Mouse (Mus musculus): Measurements from ENCODE around the gene Adamts17.

Adamts17 gene

GRCm38 (mm10) chr7:66933251-66933650 lies 93.7 kb downstream of the Adamts17 start:
- DNase-seq (ENCODE audit: low spot score), result no peak

GRCm38 (mm10) chr7:66934062-66934461 lies 94.5 kb downstream of the Adamts17 start:
- DNase-seq (ENCODE audit: low spot score), result no peak

GRCm38 (mm10) chr7:66935041-66935440 lies 95.5 kb downstream of the Adamts17 start:
- no peak for DNase-seq (ENCODE audit: low spot score)

GRCm38 (mm10) chr7:66936042-66936755 lies 96.7 kb downstream of the Adamts17 start:
- DNase-seq (ENCODE audit: low spot score), result no peak

- no peak for DNase-seq (ENCODE audit: low spot score)
These were observed 97.4 kb downstream of the Adamts17 start for GRCm38 (mm10) chr7:66936911-66937310.

- DNase-seq (ENCODE audit: low spot score), result no peak
These were observed 99.7 kb downstream of the Adamts17 start for GRCm38 (mm10) chr7:66938988-66939783.

- no peak for DNase-seq (ENCODE audit: low spot score)
These were observed 101.2 kb downstream of the Adamts17 start for GRCm38 (mm10) chr7:66940761-66941160.

GRCm38 (mm10) chr7:66949006-66949405 lies 109.5 kb downstream of the Adamts17 start:
- no peak for DNase-seq (ENCODE audit: low spot score)

GRCm38 (mm10) chr7:66952921-66953320 lies 113.4 kb downstream of the Adamts17 start:
- DNase-seq (ENCODE audit: low spot score), result no peak

GRCm38 (mm10) chr7:66954073-66954472 lies 114.5 kb downstream of the Adamts17 start:
- DNase-seq (ENCODE audit: low spot score), result no peak

GRCm38 (mm10) chr7:66954723-66955122 lies 115.2 kb downstream of the Adamts17 start:
- no peak for DNase-seq (ENCODE audit: low spot score)

GRCm38 (mm10) chr7:66955455-66955919 lies 116.0 kb downstream of the Adamts17 start:
- DNase-seq (ENCODE audit: low spot score), result no peak

- no peak for DNase-seq (ENCODE audit: low spot score)
These were observed 116.4 kb downstream of the Adamts17 start for GRCm38 (mm10) chr7:66955978-66956377.

GRCm38 (mm10) chr7:66957764-66958163 lies 118.2 kb downstream of the Adamts17 start:
- DNase-seq (ENCODE audit: low spot score), result no peak

GRCm38 (mm10) chr7:66960246-66961033 lies 120.9 kb downstream of the Adamts17 start:
- no peak for DNase-seq (ENCODE audit: low spot score)

GRCm38 (mm10) chr7:66962736-66963135 lies 123.2 kb downstream of the Adamts17 start:
- DNase-seq (ENCODE audit: low spot score), result no peak

GRCm38 (mm10) chr7:66963541-66963940 lies 124.0 kb downstream of the Adamts17 start:
- no peak for DNase-seq (ENCODE audit: low spot score)

GRCm38 (mm10) chr7:66966541-66967205 lies 127.1 kb downstream of the Adamts17 start:
- no peak for DNase-seq (ENCODE audit: low spot score)

GRCm38 (mm10) chr7:66967206-66967919 lies 127.8 kb downstream of the Adamts17 start:
- DNase-seq (ENCODE audit: low spot score), result no peak

- no peak for DNase-seq (ENCODE audit: low spot score)
These were observed 129.1 kb downstream of the Adamts17 start for GRCm38 (mm10) chr7:66968661-66969060.

GRCm38 (mm10) chr7:66969199-66969598 lies 129.7 kb downstream of the Adamts17 start:
- no peak for DNase-seq (ENCODE audit: low spot score)

Data from testis, postnatal 14 days (tissue).